Mouse (Mus musculus) embryonic fibroblast, embryonic 13.5 days (primary cell): ENCODE data around the gene Lysmd1.

Source experiments
- CTCF ChIP-seq: IDR thresholded peaks from 2 replicates; pipeline ENCODE4 v1.5.1; 2011; ENCODE audit warnings: mild to moderate bottlenecking, control low read depth, low read length, moderate library complexity, borderline replicate concordance; ENCODE audit not compliant: insufficient read depth
- POLR2A ChIP-seq: IDR thresholded peaks from 2 replicates; pipeline ENCODE4 v1.6.1; 2011; ENCODE audit warnings: low read depth, mild to moderate bottlenecking, control low read depth, low read length, moderate library complexity

GRCm38 (mm10) chr3:95181841-95182240, 48.0 kb downstream of the Lysmd1 start:
- TF ChIP-seq POLR2A = no peak
- no peak for TF ChIP-seq CTCF
